Mouse (Mus musculus) kidney, postnatal 4 days (tissue): ENCODE results near the gene Entpd1.
A peak's percentile ranks its signal among the peaks of the same experiment; 100 is the strongest.

Source experiments
- DNase-seq, 2 experiments: peaks; one replicate each; pipeline ENCODE4 v3.0.0; 2021; ENCODE audit warnings: mixed read lengths in 2 of 2

The Entpd1 gene

GRCm38 (mm10) chr19:40675329-40675728 lies 63.2 kb downstream of the Entpd1 start:
- DNase-seq = no peak

GRCm38 (mm10) chr19:40678087-40678486 lies 65.9 kb downstream of the Entpd1 start:
- DNase-seq = no peak

- DNase-seq = peak; percentile 15 to 45
Measured at GRCm38 (mm10) chr19:40678532-40679307, 66.6 kb downstream of the Entpd1 start.

- no peak for DNase-seq
Measured at GRCm38 (mm10) chr19:40679632-40680031, 67.5 kb downstream of the Entpd1 start.

- DNase-seq = no peak
Measured at GRCm38 (mm10) chr19:40684124-40684523, 72.0 kb downstream of the Entpd1 start.

- DNase-seq = no peak
Measured at GRCm38 (mm10) chr19:40684566-40684965, 72.4 kb downstream of the Entpd1 start.

- DNase-seq = peak in 1 of 2 experiments; percentile 15
Measured at GRCm38 (mm10) chr19:40687291-40687927, 75.2 kb downstream of the Entpd1 start.

GRCm38 (mm10) chr19:40693201-40693600 lies 81.0 kb downstream of the Entpd1 start:
- no peak for DNase-seq

GRCm38 (mm10) chr19:40696116-40696515 lies 84.0 kb downstream of the Entpd1 start:
- DNase-seq = no peak

GRCm38 (mm10) chr19:40698103-40698853 lies 86.1 kb downstream of the Entpd1 start:
- peak; percentile 7 to 22 for DNase-seq

GRCm38 (mm10) chr19:40699816-40700215 lies 87.7 kb downstream of the Entpd1 start:
- no peak for DNase-seq

- DNase-seq = no peak
Measured at GRCm38 (mm10) chr19:40702406-40702805, 90.2 kb downstream of the Entpd1 start.

- DNase-seq = no peak
Measured at GRCm38 (mm10) chr19:40712889-40713628, 100.9 kb downstream of the Entpd1 start.

- DNase-seq = no peak
Measured at GRCm38 (mm10) chr19:40714700-40715099, 102.5 kb downstream of the Entpd1 start.

GRCm38 (mm10) chr19:40716981-40717380 lies 104.8 kb downstream of the Entpd1 start:
- DNase-seq = no peak

GRCm38 (mm10) chr19:40719439-40720105 lies 107.4 kb downstream of the Entpd1 start:
- no peak for DNase-seq

GRCm38 (mm10) chr19:40720381-40720780 lies 108.2 kb downstream of the Entpd1 start:
- DNase-seq = no peak

GRCm38 (mm10) chr19:40722137-40723038 lies 110.2 kb downstream of the Entpd1 start:
- DNase-seq = peak; percentile 69 to 73

GRCm38 (mm10) chr19:40723516-40723915 lies 111.3 kb downstream of the Entpd1 start:
- DNase-seq = peak in 1 of 2 experiments; percentile 18

GRCm38 (mm10) chr19:40726148-40726547 lies 114.0 kb downstream of the Entpd1 start:
- peak in 1 of 2 experiments; percentile 19 for DNase-seq

GRCm38 (mm10) chr19:40726614-40727013 lies 114.4 kb downstream of the Entpd1 start:
- no peak for DNase-seq
